Mouse (Mus musculus) T-helper 2 cell (primary cell): ENCODE data around the gene Mavs.

Experiments
- in situ Hi-C: fragments of 300-600 bp; cut with MboI, MseI; formaldehyde crosslinking; loops from one replicate; pipeline ENCODE4 v1.15.1; 2025; ENCODE audit warnings: high pct_unique_total_duplicates

Mavs gene

DNA sequence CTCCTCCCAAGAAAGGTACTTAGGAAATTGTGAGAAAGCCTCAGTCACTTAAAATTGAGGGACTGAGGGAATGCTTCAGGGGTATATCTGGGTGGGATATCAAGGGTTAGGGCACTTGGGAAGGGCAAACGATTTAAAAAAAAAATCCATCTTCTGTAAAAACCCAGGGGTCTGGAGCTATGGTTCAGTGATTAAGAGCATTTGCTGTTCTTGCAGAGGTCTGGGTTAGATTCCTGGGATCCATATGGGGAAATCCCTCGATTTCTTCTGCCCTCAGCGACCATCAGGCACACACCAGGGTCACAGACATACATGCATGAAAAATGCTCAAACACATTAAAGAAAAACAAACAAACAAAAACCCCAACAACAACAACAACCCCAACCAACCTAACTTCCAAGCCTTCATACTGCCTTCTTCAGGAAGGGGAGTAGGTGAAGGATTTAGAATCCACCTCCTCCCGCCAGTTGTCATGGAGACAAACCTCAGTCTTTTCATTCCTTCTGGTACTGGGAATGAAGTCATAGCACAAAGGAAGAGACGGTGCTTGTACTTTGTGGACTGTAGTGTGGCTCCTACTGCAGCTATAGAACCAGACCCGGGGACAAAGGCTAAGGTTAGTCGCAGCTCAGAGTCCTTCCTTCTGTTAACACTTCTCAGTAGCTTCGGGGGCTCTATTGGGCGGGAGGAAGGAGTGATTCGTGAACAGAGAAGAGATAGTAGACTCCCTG lies 27.8 kb downstream of the Mavs start:
- in situ Hi-C loops, result no loop called here

- in situ Hi-C loops, result no loop called here
These were observed 28.4 kb downstream of the Mavs start, which contains the start of gene Pank2 for GRCm38 (mm10) chr2:131262213-131262672. Gene Pank2 (plus strand): TSS chr2:131262495.

DNA sequence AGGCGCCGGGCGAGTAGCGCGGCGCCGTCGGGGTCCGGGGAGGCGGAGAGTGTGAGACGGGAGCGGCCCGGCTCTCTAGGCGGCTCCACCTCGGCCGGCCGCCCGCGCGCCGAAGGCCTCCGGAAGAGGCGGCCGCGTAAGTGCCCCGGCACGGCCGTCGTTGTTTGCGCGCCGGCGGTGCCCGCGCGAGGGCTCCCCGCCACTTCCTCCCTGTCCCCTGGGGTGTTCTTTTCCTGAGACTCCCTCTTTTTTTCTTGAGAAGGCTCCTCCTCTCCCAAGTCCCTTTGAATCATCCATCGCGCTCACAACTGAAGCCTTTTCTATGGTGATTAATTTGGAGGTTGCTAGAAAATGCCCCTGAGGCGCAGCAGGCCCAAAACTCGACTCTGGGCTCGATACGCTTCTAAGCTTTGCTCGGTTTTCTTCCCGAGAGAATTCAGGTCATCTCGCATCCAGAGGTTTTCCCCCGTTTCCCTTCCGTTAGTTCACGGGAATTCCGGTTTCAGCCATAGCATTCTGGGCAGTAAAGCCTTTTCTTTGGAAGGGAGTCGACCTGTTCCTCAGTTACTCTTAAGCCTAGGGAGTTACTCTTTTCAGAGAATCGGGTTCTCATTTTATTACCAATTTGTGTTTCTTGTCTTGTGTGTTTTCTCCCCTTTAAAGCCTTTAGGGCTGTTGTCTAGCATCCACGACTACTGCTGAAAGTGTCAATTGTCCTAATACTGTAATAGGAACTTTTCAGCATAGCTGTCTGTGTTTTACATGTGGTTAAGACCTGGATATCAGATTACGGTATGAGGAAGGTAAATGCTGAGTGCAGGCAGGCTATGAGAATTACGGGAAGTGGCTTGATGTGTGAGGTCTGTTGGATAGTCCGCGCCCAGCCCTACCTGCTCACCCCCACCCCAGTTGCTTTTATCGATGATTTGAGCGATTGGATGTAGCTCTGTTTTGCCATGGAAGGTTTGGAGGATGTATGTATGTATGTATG lies 29.1 kb downstream of the Mavs start:
- in situ Hi-C loops, result no loop called here

GRCm38 (mm10) chr2:131264027-131264426 lies 30.2 kb downstream of the Mavs start:
- in situ Hi-C loops, result no loop called here

DNA sequence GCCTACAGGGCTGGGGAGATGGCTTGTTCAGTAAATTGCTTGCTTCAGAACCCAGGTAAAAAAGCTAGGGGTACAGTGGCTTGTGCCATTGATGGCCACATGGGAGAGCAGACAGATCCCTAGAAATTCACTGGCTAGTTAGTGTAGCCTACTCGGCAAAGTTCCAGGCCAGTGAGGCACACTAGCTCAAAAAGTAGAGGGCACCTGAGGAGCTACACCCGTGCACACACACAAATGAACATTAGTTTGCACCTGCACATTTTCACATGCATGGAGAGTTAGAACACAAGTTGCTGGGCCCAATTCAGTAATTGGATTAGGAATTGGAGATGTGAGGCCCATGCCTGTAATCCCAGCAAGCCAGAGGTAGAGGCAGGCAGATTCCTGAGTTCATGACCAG lies 31.2 kb downstream of the Mavs start:
- in situ Hi-C loops, result no loop called here

- in situ Hi-C loops, result no loop called here
These were observed 41.6 kb downstream of the Mavs start for GRCm38 (mm10) chr2:131275493-131275892.

DNA sequence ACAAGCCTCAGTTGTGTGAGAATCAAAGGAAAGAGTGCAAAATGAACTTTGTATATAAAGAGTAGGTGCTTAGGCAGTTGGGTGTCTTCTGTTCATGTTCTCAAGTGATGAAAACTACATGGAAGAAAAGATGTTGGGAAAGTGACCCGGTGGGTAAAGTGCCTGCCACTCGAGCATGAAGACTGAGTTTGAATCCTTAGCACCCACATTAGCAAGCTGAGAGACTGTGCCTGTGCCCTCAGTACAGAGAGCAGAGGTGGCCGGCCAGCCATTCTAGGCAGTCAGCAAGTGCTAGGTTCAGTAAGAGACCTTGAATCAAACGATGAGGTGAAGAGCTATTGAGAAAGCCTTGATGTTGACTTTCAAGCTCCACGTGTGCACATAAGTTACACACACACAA lies 42.9 kb downstream of the Mavs start:
- in situ Hi-C loops, result no loop called here

- in situ Hi-C loops, result loop anchor here (10.0 kb wide), 1 partner anchor 143 kb away; no protein-coding TSS in a partner anchor
These were observed 47.7 kb downstream of the Mavs start for GRCm38 (mm10) chr2:131281596-131281995.

DNA sequence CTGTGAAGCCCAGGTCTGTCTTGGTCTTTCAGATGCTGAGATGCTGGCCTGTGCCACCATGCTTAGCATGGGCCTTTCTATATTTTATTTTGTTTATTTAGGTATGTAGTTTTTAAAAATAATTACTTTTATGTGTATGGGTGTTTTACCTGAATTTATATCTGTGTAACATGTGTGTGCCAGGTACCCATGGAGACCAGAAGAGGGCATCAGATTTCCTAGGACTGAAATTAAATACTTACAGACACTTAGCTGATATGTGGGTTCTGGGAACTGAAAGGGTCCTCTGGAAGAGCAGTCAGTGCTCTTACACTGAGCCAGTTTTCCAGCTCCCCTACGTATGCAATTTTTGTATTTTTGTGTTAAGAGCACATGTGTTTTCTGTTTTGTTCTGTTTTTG lies 52.4 kb downstream of the Mavs start:
- in situ Hi-C loops, result loop anchor here (10.0 kb wide), 1 partner anchor 139 kb away; no protein-coding TSS in a partner anchor

GRCm38 (mm10) chr2:131290669-131291068 lies 56.8 kb downstream of the Mavs start:
- in situ Hi-C loops, result no loop called here

DNA sequence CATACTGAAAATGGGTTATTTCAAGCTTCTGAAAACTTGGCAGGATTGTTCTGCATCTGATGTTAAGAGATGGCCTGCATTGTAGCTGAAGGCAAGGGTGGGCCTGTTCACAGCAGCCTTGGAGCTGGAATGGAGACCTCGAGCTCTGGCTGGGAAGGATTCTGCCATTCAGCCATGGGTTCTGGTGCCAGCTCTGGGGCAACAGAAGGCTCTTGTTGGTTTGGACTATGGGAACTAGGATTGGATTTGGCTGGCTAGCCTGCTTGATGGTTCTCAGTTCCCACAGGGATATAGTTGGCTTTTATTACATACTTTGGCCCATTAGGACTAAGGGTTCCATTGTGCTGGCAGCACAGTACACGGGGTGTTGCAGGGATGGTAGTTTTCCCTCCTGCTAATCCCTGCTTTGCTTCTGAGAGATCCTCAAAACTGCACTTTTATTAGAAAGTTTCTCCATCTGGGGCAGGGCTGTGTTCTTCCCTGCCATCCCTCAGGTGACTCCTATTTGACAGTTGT lies 62.9 kb downstream of the Mavs start:
- in situ Hi-C loops, result no loop called here
